Mouse (Mus musculus) forebrain, embryonic 11.5 days (tissue): Measurements from ENCODE around the gene Thra. TPM values are rescaled to one million over a fixed set of nuclear protein-coding genes. Genes with fewer than 3 reads are reported as not detected.

Experiments used
- ATAC-seq: fragments of 200-750 bp; cut with Nextera tagmentation; replicated peaks from 2 replicates; pipeline ENCODE4 v1.8.0; 2017; ENCODE audit warnings: moderate TSS enrichment; ENCODE audit not compliant: low FRiP score
- DNase-seq: peaks from one replicate; pipeline ENCODE4 v3.0.0-alpha.2; 2017; ENCODE audit warnings: low spot score
- H3K27ac ChIP-seq: fragments of 300-500 bp; sonication (generic); 2 replicates; pipeline ENCODE4 v1.5.1; 2014; ENCODE audit warnings: low read depth, low read length
- H3K27me3 ChIP-seq: fragments of 300-500 bp; sonication (generic); 2 replicates; pipeline ENCODE4 v1.6.1; 2014; ENCODE audit warnings: mild to moderate bottlenecking, low read length, mixed read lengths; ENCODE audit not compliant: control insufficient read depth, insufficient read depth
- H3K36me3 ChIP-seq: fragments of 300-500 bp; sonication (generic); 2 replicates; pipeline ENCODE4 v1.6.1; 2014; ENCODE audit warnings: mild to moderate bottlenecking, low read length, moderate library complexity, mixed read lengths; ENCODE audit not compliant: control insufficient read depth, insufficient read depth
- H3K4me1 ChIP-seq: fragments of 300-500 bp; sonication (generic); replicated peaks from 2 replicates; pipeline ENCODE4 v1.6.1; 2014; ENCODE audit warnings: low read length, mixed read lengths; ENCODE audit not compliant: control insufficient read depth, insufficient read depth
- H3K4me2 ChIP-seq: fragments of 300-500 bp; sonication (generic); 2 replicates; pipeline ENCODE4 v1.6.1; 2014; ENCODE audit warnings: low read depth, mild to moderate bottlenecking, low read length, moderate library complexity, mixed read lengths; ENCODE audit not compliant: severe bottlenecking
- H3K4me3 ChIP-seq: fragments of 300-500 bp; sonication (generic); 2 replicates; pipeline ENCODE4 v1.5.1; 2014; ENCODE audit warnings: low read depth, low read length
- H3K9ac ChIP-seq: fragments of 300-500 bp; sonication (generic); 2 replicates; pipeline ENCODE4 v1.6.1; 2014; ENCODE audit warnings: low read length
- H3K9me3 ChIP-seq: fragments of 300-500 bp; sonication (generic); 2 replicates; pipeline ENCODE4 v1.6.1; 2016; ENCODE audit warnings: low read length, mixed read lengths; ENCODE audit not compliant: control insufficient read depth
- WGBS: fragments of 180-500 bp; shearing (Covaris S2); extraction: QIAGEN DNeasy Blood & Tissue Kit; methylation state at CpG from one replicate; pipeline ENCODE4 v1.1.7; 2014; 5-methylcytosine and 5-hydroxymethylcytosine counted together
- polyA plus RNA-seq: library from polyadenylated mRNA; unstranded; fragments of >200 nt; fragmentation: Nextera tagmentation; extraction: Ambion mirVana; gene quantifications from 2 replicates; pipeline ENCODE4 v1.2.1, GENCODE M21; 2014

Thra gene
- polyA plus RNA-seq, 1 experiment from 2014 or later: 35.9 TPM

- H3K27me3 ChIP-seq: no peaks in the 10 kb centered on the region
- ATAC-seq (peak; percentile 59; the same call in 1 of the 2 replicates), DNase-seq (peak; percentile 85)
- H3K4me1 ChIP-seq: peaks cover 75% of the 10 kb centered on the region
- peak overlapping the region; percentile 37 for H3K9ac ChIP-seq
- H3K9me3 ChIP-seq: no peaks in the 10 kb centered on the region
- no peaks in the 10 kb centered on the region for H3K36me3 ChIP-seq
- H3K27ac ChIP-seq: peak overlapping the region; percentile 64
- no peak overlapping the region for H3K4me3 ChIP-seq
- H3K4me2 ChIP-seq: peak overlapping the region; percentile 44
- WGBS: 12% methylated on average over 19 of the region's 19 CpGs
Observed at GRCm38 (mm10) chr11:98746855-98747693, 6.6 kb downstream of the Thra start.

- Histone ChIP-seq H3K4me1 (peaks cover 72% of the 10 kb centered on the region), H3K27me3 (no peaks in the 10 kb centered on the region), H3K9me3 (no peaks in the 10 kb centered on the region), H3K9ac (peak overlapping the region; percentile 47), H3K4me2 (peak overlapping the region; percentile 37; the same call in 1 of the 2 replicates), H3K27ac (peak overlapping the region; percentile 74), H3K36me3 (no peaks in the 10 kb centered on the region), H3K4me3 (no peak overlapping the region)
- ATAC-seq: no peak
- WGBS: 29% methylated on average over 6 of the region's 6 CpGs
- no peak for DNase-seq
Observed at GRCm38 (mm10) chr11:98747804-98748505, 7.5 kb downstream of the Thra start.

GRCm38 (mm10) chr11:98748506-98749416, 8.3 kb downstream of the Thra start:
- Histone ChIP-seq H3K9ac (peak overlapping the region; percentile 41; the same call in 1 of the 2 replicates), H3K27me3 (no peaks in the 10 kb centered on the region), H3K4me2 (peak overlapping the region; percentile 37), H3K27ac (peak overlapping the region; percentile 74), H3K4me3 (no peak overlapping the region), H3K4me1 (peaks cover 64% of the 10 kb centered on the region), H3K36me3 (no peaks in the 10 kb centered on the region), H3K9me3 (no peaks in the 10 kb centered on the region)
- 27% methylated on average over 15 of the region's 15 CpGs for WGBS
- 0 out of 2 replicates have a peak, but pooled peaks have one; percentile 25 for ATAC-seq
- DNase-seq: peak; percentile 62

GRCm38 (mm10) chr11:98749716-98750115, 9.3 kb downstream of the Thra start:
- peak overlapping the region; percentile 41; the same call in 1 of the 2 replicates for H3K9ac ChIP-seq
- DNase-seq: no peak
- H3K4me1 ChIP-seq: peaks cover 57% of the 10 kb centered on the region
- no peaks in the 10 kb centered on the region for H3K36me3 ChIP-seq
- 31% methylated on average over 5 of the region's 5 CpGs for WGBS
- peak overlapping the region; percentile 74 for H3K27ac ChIP-seq
- ATAC-seq: no peak
- H3K4me3 ChIP-seq: no peak overlapping the region
- no peaks in the 10 kb centered on the region for H3K9me3 ChIP-seq
- peak overlapping the region; percentile 37; the same call in 1 of the 2 replicates for H3K4me2 ChIP-seq
- no peaks in the 10 kb centered on the region for H3K27me3 ChIP-seq

- H3K27ac ChIP-seq: peak overlapping the region; percentile 74
- WGBS: 31% methylated on average over 17 of the region's 17 CpGs
Observed at GRCm38 (mm10) chr11:98750351-98751201, 10.1 kb downstream of the Thra start.

GRCm38 (mm10) chr11:98751221-98751782, 10.9 kb downstream of the Thra start:
- Histone ChIP-seq H3K4me1 (peaks cover 53% of the 10 kb centered on the region), H3K4me2 (peak overlapping the region; percentile 1; the same call in 1 of the 2 replicates), H3K4me3 (no peak overlapping the region), H3K36me3 (no peaks in the 10 kb centered on the region), H3K27me3 (no peaks in the 10 kb centered on the region), H3K9me3 (no peaks in the 10 kb centered on the region), H3K9ac (peak overlapping the region; percentile 16; the same call in 1 of the 2 replicates), H3K27ac (peak overlapping the region; percentile 54)
- 55% methylated on average over 6 of the region's 6 CpGs for WGBS
- no peak for DNase-seq
- no peak for ATAC-seq

More at GRCm38 (mm10) chr11:98750351-98751201, 10.1 kb downstream of the Thra start:
- peak overlapping the region; percentile 41; the same call in 1 of the 2 replicates for H3K9ac ChIP-seq
- ATAC-seq: 0 out of 2 replicates have a peak, but pooled peaks have one; percentile 4
- H3K9me3 ChIP-seq: no peaks in the 10 kb centered on the region
- H3K4me2 ChIP-seq: peak overlapping the region; percentile 27; the same call in 1 of the 2 replicates
- DNase-seq: peak; percentile 74
- no peaks in the 10 kb centered on the region for H3K36me3 ChIP-seq
- H3K27me3 ChIP-seq: no peaks in the 10 kb centered on the region
- no peak overlapping the region for H3K4me3 ChIP-seq
- H3K4me1 ChIP-seq: peaks cover 57% of the 10 kb centered on the region

- ATAC-seq: no peak
- no peak overlapping the region for H3K27ac ChIP-seq
- no peak overlapping the region for H3K4me2 ChIP-seq
- no peak overlapping the region for H3K4me3 ChIP-seq
- WGBS: 90% methylated on average over 10 of the region's 10 CpGs
- H3K36me3 ChIP-seq: no peaks in the 10 kb centered on the region
- no peaks in the 10 kb centered on the region for H3K9me3 ChIP-seq
- no peak overlapping the region for H3K9ac ChIP-seq
- no peak for DNase-seq
- peaks cover 41% of the 10 kb centered on the region for H3K4me1 ChIP-seq
- H3K27me3 ChIP-seq: no peaks in the 10 kb centered on the region
Observed at GRCm38 (mm10) chr11:98752562-98753140, 12.2 kb downstream of the Thra start.
